Mouse (Mus musculus) E14TG2a.4 (cell line): ENCODE data around the gene Mospd3.

Experiments used
- CTCF ChIP-seq: conservative IDR thresholded peaks from 2 replicates; pipeline ENCODE4 v1.5.1; 2014; ENCODE audit warnings: low read length
- NANOG ChIP-seq: IDR thresholded peaks from 2 replicates; pipeline ENCODE4 v1.6.1; 2014; ENCODE audit warnings: borderline replicate concordance, low read length, mixed read lengths

- TF ChIP-seq CTCF (no peak), NANOG (no peak)
Observed at GRCm38 (mm10) chr5:137613550-137613949, 12.7 kb upstream of the Mospd3 start, which contains the start of gene Pcolce.
